Mouse (Mus musculus): ENCODE measurements around the gene Gadd45b. TPM values are rescaled to one million over a fixed set of nuclear protein-coding genes. Genes with fewer than 3 reads are reported as not detected.

Gene Gadd45b
- polyA plus RNA-seq, 1 experiment from 2014 or later = 21.2 TPM

GRCm38 (mm10) chr10:80971533-80971932, 41.7 kb downstream of the Gadd45b start:
- ATAC-seq (replicated peaks; ENCODE audit: low FRiP score, low TSS enrichment, low read depth) (0 out of 2 replicates have a peak, but pooled peaks have one; percentile 20), DNase-seq (ENCODE audit: low spot score) (no peak)
- Histone ChIP-seq H3K9me3 (ENCODE audit: control insufficient read depth, low read length) (peaks cover 4% of the 10 kb centered on the region; the same call in 1 of the 2 replicates), H3K4me3 (ENCODE audit: low read depth, low read length) (no peak overlapping the region), H3K36me3 (ENCODE audit: control insufficient read depth, insufficient read depth, low read length) (no peaks in the 10 kb centered on the region), H3K4me2 (ENCODE audit: low read length) (no peak overlapping the region), H3K27me3 (replicated peaks; ENCODE audit: control insufficient read depth, insufficient read depth, low read length) (no peaks in the 10 kb centered on the region), H3K27ac (ENCODE audit: low read depth) (peak overlapping the region; percentile 30; the same call in 1 of the 2 replicates), H3K4me1 (replicated peaks; ENCODE audit: control insufficient read depth, insufficient read depth, low read length) (peaks cover 32% of the 10 kb centered on the region), H3K9ac (ENCODE audit: low read length) (no peak overlapping the region)
- 48% methylated on average over 15 of the region's 15 CpGs for WGBS

GRCm38 (mm10) chr10:80972071-80972987, 42.5 kb downstream of the Gadd45b start:
- no peaks in the 10 kb centered on the region for H3K27me3 ChIP-seq (replicated peaks; ENCODE audit: control insufficient read depth, insufficient read depth, low read length)
- no peak overlapping the region for H3K4me2 ChIP-seq (ENCODE audit: low read length)
- no peak overlapping the region for H3K9ac ChIP-seq (ENCODE audit: low read length)
- no peak for ATAC-seq (replicated peaks; ENCODE audit: low FRiP score, low TSS enrichment, low read depth)
- no peaks in the 10 kb centered on the region for H3K36me3 ChIP-seq (ENCODE audit: control insufficient read depth, insufficient read depth, low read length)
- H3K9me3 ChIP-seq (ENCODE audit: control insufficient read depth, low read length) = peaks cover 4% of the 10 kb centered on the region; the same call in 1 of the 2 replicates
- no peak for DNase-seq (ENCODE audit: low spot score)
- peak overlapping the region; percentile 30; the same call in 1 of the 2 replicates for H3K27ac ChIP-seq (ENCODE audit: low read depth)
- WGBS = 39% methylated on average over 11 of the region's 11 CpGs
- H3K4me1 ChIP-seq (replicated peaks; ENCODE audit: control insufficient read depth, insufficient read depth, low read length) = peaks cover 24% of the 10 kb centered on the region
- H3K4me3 ChIP-seq (ENCODE audit: low read depth, low read length) = no peak overlapping the region

- peaks cover 4% of the 10 kb centered on the region; the same call in 1 of the 2 replicates for H3K9me3 ChIP-seq (ENCODE audit: control insufficient read depth, low read length)
- no peak for ATAC-seq (replicated peaks; ENCODE audit: low FRiP score, low TSS enrichment, low read depth)
- no peak overlapping the region for H3K4me2 ChIP-seq (ENCODE audit: low read length)
- no peak overlapping the region for H3K9ac ChIP-seq (ENCODE audit: low read length)
- H3K36me3 ChIP-seq (ENCODE audit: control insufficient read depth, insufficient read depth, low read length) = no peaks in the 10 kb centered on the region
- no peak overlapping the region for H3K4me3 ChIP-seq (ENCODE audit: low read depth, low read length)
- H3K27me3 ChIP-seq (replicated peaks; ENCODE audit: control insufficient read depth, insufficient read depth, low read length) = no peaks in the 10 kb centered on the region
- 79% methylated on average over 1 of the region's 1 CpGs for WGBS
- DNase-seq (ENCODE audit: low spot score) = no peak
- no peak overlapping the region for H3K27ac ChIP-seq (ENCODE audit: low read depth)
- peaks cover 22% of the 10 kb centered on the region for H3K4me1 ChIP-seq (replicated peaks; ENCODE audit: control insufficient read depth, insufficient read depth, low read length)
Measured at GRCm38 (mm10) chr10:80973722-80974121, 43.8 kb downstream of the Gadd45b start.

- H3K27me3 ChIP-seq (replicated peaks; ENCODE audit: control insufficient read depth, insufficient read depth, low read length) = no peaks in the 10 kb centered on the region
- no peak overlapping the region for H3K9ac ChIP-seq (ENCODE audit: low read length)
- WGBS = 74% methylated on average over 11 of the region's 11 CpGs
- ATAC-seq (replicated peaks; ENCODE audit: low FRiP score, low TSS enrichment, low read depth) (peak; percentile 62; the same call in 1 of the 2 replicates), DNase-seq (ENCODE audit: low spot score) (peak; percentile 71)
- no peak overlapping the region; the same call in 1 of the 2 replicates for H3K27ac ChIP-seq (ENCODE audit: low read depth)
- peaks cover 4% of the 10 kb centered on the region; the same call in 1 of the 2 replicates for H3K9me3 ChIP-seq (ENCODE audit: control insufficient read depth, low read length)
- H3K4me3 ChIP-seq (ENCODE audit: low read depth, low read length) = no peak overlapping the region
- H3K4me1 ChIP-seq (replicated peaks; ENCODE audit: control insufficient read depth, insufficient read depth, low read length) = peaks cover 22% of the 10 kb centered on the region
- no peaks in the 10 kb centered on the region for H3K36me3 ChIP-seq (ENCODE audit: control insufficient read depth, insufficient read depth, low read length)
- H3K4me2 ChIP-seq (ENCODE audit: low read length) = no peak overlapping the region
Measured at GRCm38 (mm10) chr10:80975478-80975877, 45.6 kb downstream of the Gadd45b start.

- H3K9me3 ChIP-seq (ENCODE audit: control insufficient read depth, low read length) = no peaks in the 10 kb centered on the region
- H3K4me2 ChIP-seq (ENCODE audit: low read length) = no peak overlapping the region
- WGBS = 62% methylated on average over 7 of the region's 7 CpGs
- no peak overlapping the region for H3K4me3 ChIP-seq (ENCODE audit: low read depth, low read length)
- H3K9ac ChIP-seq (ENCODE audit: low read length) = no peak overlapping the region
- H3K36me3 ChIP-seq (ENCODE audit: control insufficient read depth, insufficient read depth, low read length) = no peaks in the 10 kb centered on the region
- H3K27me3 ChIP-seq (replicated peaks; ENCODE audit: control insufficient read depth, insufficient read depth, low read length) = peaks cover 24% of the 10 kb centered on the region
- ATAC-seq (replicated peaks; ENCODE audit: low FRiP score, low TSS enrichment, low read depth) = no peak
- no peak for DNase-seq (ENCODE audit: low spot score)
- peaks cover 4% of the 10 kb centered on the region; the same call in 1 of the 2 replicates for H3K4me1 ChIP-seq (replicated peaks; ENCODE audit: control insufficient read depth, insufficient read depth, low read length)
- H3K27ac ChIP-seq (ENCODE audit: low read depth) = no peak overlapping the region
Measured at GRCm38 (mm10) chr10:80981564-80982112, 51.8 kb downstream of the Gadd45b start.

Other genes with a start within 250 kb of the Gadd45b start
- 38.6 and 47.1 TPM in 2 replicates for gene Mob3a, start 228.1 kb upstream of the Gadd45b start, polyA plus RNA-seq (2014; fragmentation: Nextera tagmentation; extraction: Ambion mirVana)
- 15.5 and 15.9 TPM in 2 replicates for gene Izumo4, start 227.9 kb upstream of the Gadd45b start, polyA plus RNA-seq (2014; fragmentation: Nextera tagmentation; extraction: Ambion mirVana)
- gene Ap3d1, start 187.8 kb upstream of the Gadd45b start, polyA plus RNA-seq (2014; fragmentation: Nextera tagmentation; extraction: Ambion mirVana) = 74.1 and 77.4 TPM in 2 replicates
- 21.1 and 22.7 TPM in 2 replicates for gene Dot1l, start 174.9 kb upstream of the Gadd45b start, polyA plus RNA-seq (2014; fragmentation: Nextera tagmentation; extraction: Ambion mirVana)
- 85.4 and 89.3 TPM in 2 replicates for gene Sf3a2, start 131.9 kb upstream of the Gadd45b start, polyA plus RNA-seq (2014; fragmentation: Nextera tagmentation; extraction: Ambion mirVana)
- gene Plekhj1, start 131.4 kb upstream of the Gadd45b start, polyA plus RNA-seq (2014; fragmentation: Nextera tagmentation; extraction: Ambion mirVana) = 125 TPM in 2 replicates
- 0.11 TPM in 1 of 2 replicates, not detected in the other for gene Amh, start 124.8 kb upstream of the Gadd45b start, polyA plus RNA-seq (2014; fragmentation: Nextera tagmentation; extraction: Ambion mirVana)
- 0.83 and 0.95 TPM in 2 replicates for gene Jsrp1, start 116.6 kb upstream of the Gadd45b start, polyA plus RNA-seq (2014; fragmentation: Nextera tagmentation; extraction: Ambion mirVana)
- gene Oaz1, start 103.4 kb upstream of the Gadd45b start, polyA plus RNA-seq (2014; fragmentation: Nextera tagmentation; extraction: Ambion mirVana) = 1,692 and 1,787 TPM in 2 replicates
- gene Lingo3, start 86.0 kb upstream of the Gadd45b start, polyA plus RNA-seq (2014; fragmentation: Nextera tagmentation; extraction: Ambion mirVana) = 0.07 and 0.20 TPM in 2 replicates
- 406 and 412 TPM in 2 replicates for gene Lsm7, start 74.9 kb upstream of the Gadd45b start, polyA plus RNA-seq (2014; fragmentation: Nextera tagmentation; extraction: Ambion mirVana)
- gene Sppl2b, start 74.8 kb upstream of the Gadd45b start, polyA plus RNA-seq (2014; fragmentation: Nextera tagmentation; extraction: Ambion mirVana) = 27.0 and 30.6 TPM in 2 replicates
- 0.04 TPM in 1 of 2 replicates, not detected in the other for gene Tmprss9, start 58.2 kb upstream of the Gadd45b start, polyA plus RNA-seq (2014; fragmentation: Nextera tagmentation; extraction: Ambion mirVana)
- gene Timm13, start 29.1 kb upstream of the Gadd45b start, polyA plus RNA-seq (2014; fragmentation: Nextera tagmentation; extraction: Ambion mirVana) = 392 and 393 TPM in 2 replicates
- 15.5 and 18.3 TPM in 2 replicates for gene Lmnb2, start 11.8 kb upstream of the Gadd45b start, polyA plus RNA-seq (2014; fragmentation: Nextera tagmentation; extraction: Ambion mirVana)
- 4.7 and 4.8 TPM in 2 replicates for gene Gng7, start 84.9 kb downstream of the Gadd45b start, polyA plus RNA-seq (2014; fragmentation: Nextera tagmentation; extraction: Ambion mirVana)
- gene Diras1, start 95.6 kb downstream of the Gadd45b start, polyA plus RNA-seq (2014; fragmentation: Nextera tagmentation; extraction: Ambion mirVana) = 0.65 and 1.0 TPM in 2 replicates
- 13.1 and 13.7 TPM in 2 replicates for gene Slc39a3, start 107.4 kb downstream of the Gadd45b start, polyA plus RNA-seq (2014; fragmentation: Nextera tagmentation; extraction: Ambion mirVana)
- gene Sgta, start 130.1 kb downstream of the Gadd45b start, polyA plus RNA-seq (2014; fragmentation: Nextera tagmentation; extraction: Ambion mirVana) = 171 and 181 TPM in 2 replicates
- 53.2 and 54.1 TPM in 2 replicates for gene Thop1, start 140.0 kb downstream of the Gadd45b start, polyA plus RNA-seq (2014; fragmentation: Nextera tagmentation; extraction: Ambion mirVana)
- gene Creb3l3, start 168.8 kb downstream of the Gadd45b start, polyA plus RNA-seq (2014; fragmentation: Nextera tagmentation; extraction: Ambion mirVana) = 0.65 and 1.0 TPM in 2 replicates
- gene Map2k2, start 175.8 kb downstream of the Gadd45b start, polyA plus RNA-seq (2014; fragmentation: Nextera tagmentation; extraction: Ambion mirVana) = 174 and 185 TPM in 2 replicates
- gene Zbtb7a, start 205.1 kb downstream of the Gadd45b start, polyA plus RNA-seq (2014; fragmentation: Nextera tagmentation; extraction: Ambion mirVana) = 23.2 and 28.7 TPM in 2 replicates
- gene Pias4, start 237.8 kb downstream of the Gadd45b start, polyA plus RNA-seq (2014; fragmentation: Nextera tagmentation; extraction: Ambion mirVana) = 40.8 and 43.3 TPM in 2 replicates
- 484 and 490 TPM in 2 replicates for gene Eef2, start 246.6 kb downstream of the Gadd45b start, polyA plus RNA-seq (2014; fragmentation: Nextera tagmentation; extraction: Ambion mirVana)